Mouse (Mus musculus): ENCODE measurements around the gene B3gat1.

DNA sequence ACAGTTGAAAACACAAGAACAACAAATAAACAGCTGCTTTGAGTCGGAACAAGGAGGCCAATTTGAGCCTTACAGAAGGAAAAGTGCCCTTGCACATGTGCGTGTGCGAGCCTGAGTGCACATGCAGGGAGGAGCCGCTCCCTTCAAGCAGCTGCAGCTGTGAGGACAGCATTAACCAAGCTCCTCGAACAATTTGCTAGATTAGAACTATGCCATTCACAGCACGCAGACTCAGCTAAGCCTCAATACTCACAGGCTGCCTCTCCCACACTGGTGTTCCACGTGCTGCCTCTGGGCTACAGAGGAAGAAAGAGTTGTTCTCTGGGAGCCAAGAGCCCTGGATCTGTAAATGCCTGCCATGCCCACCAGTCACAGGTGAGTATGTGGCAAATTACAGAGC is 11.8 kb upstream of the B3gat1 start:
- no peak for TF ChIP-seq CTCF (IDR thresholded peaks at IDR 0.05; ENCODE audit: low read depth, low read length)
- no peak for TF ChIP-seq POLR2A (IDR thresholded peaks at IDR 0.05; ENCODE audit: borderline replicate concordance, low read depth, low read length)

Measured in bone marrow macrophage, adult 2 months (primary cell).